Mouse (Mus musculus): ENCODE data around the gene Foxp3. TPM values are rescaled to one million over a fixed set of nuclear protein-coding genes. Genes with fewer than 3 reads are reported as not detected.

Foxp3 gene
- total RNA-seq (2014; rRNA removed) (not detected in 2 replicates), polyA plus RNA-seq (2012; rRNA removed) (0.07 TPM in 1 of 2 replicates, not detected in the other)

GRCm38 (mm10) chrX:7573176-7574086, at the start of gene Foxp3:
TSS of gene Foxp3 (plus strand) at chrX:7573644.
- H3K4me3 ChIP-seq (ENCODE audit: insufficient read depth, low read depth, low read length): peak within 1 kb of the TSS; percentile 68

GRCm38 (mm10) chrX:7524961-7525360, 48.5 kb upstream of the Foxp3 start:
- no peaks in the 10 kb centered on the region for H3K27me3 ChIP-seq (ENCODE audit: control insufficient read depth, insufficient read depth, low read length)
- no peaks in the 10 kb centered on the region for H3K36me3 ChIP-seq (ENCODE audit: control insufficient read depth, insufficient read depth, low read length)
- no peaks in the 10 kb centered on the region for H3K4me1 ChIP-seq (ENCODE audit: control insufficient read depth, insufficient read depth, low read length)
- no peak overlapping the region for H3K9ac ChIP-seq (ENCODE audit: low read depth, low read length)
- H3K79me2 ChIP-seq (ENCODE audit: control insufficient read depth, insufficient read depth, low read length): no peaks in the 10 kb centered on the region
- WGBS: 77% methylated on average over 3 of the region's 3 CpGs
- H3K4me3 ChIP-seq (ENCODE audit: insufficient read depth, low read depth, low read length): no peak overlapping the region
- no peak overlapping the region for H3K27ac ChIP-seq (replicated peaks; ENCODE audit: insufficient read depth, low read depth, low read length)
- DNase-seq (ENCODE audit: extremely low read depth, low read depth, low spot score): no peak
- TF ChIP-seq POLR2A (IDR thresholded peaks at IDR 0.05; ENCODE audit: extremely low read depth, insufficient read depth, low read length) (no peak), CTCF (IDR thresholded peaks at IDR 0.05; ENCODE audit: low read depth, low read length) (no peak)

More at GRCm38 (mm10) chrX:7573176-7574086, at the start of gene Foxp3:
- no peak for TF ChIP-seq CTCF (IDR thresholded peaks at IDR 0.05; ENCODE audit: low read depth, low read length)
- TF ChIP-seq POLR2A (IDR thresholded peaks at IDR 0.05; ENCODE audit: extremely low read depth, insufficient read depth, low read length): no peak
- H3K79me2 ChIP-seq (ENCODE audit: control insufficient read depth, insufficient read depth, low read length): no peaks in the 10 kb centered on the region
- 11% methylated on average over 38 of the region's 72 CpGs for WGBS
- DNase-seq (ENCODE audit: extremely low read depth, low read depth, low spot score): no peak
- H3K9ac ChIP-seq (ENCODE audit: low read depth, low read length): peak within 1 kb of the TSS; percentile 83
- peak within 1 kb of the TSS; percentile 72 for H3K27ac ChIP-seq (replicated peaks; ENCODE audit: insufficient read depth, low read depth, low read length)
- H3K27me3 ChIP-seq (ENCODE audit: control insufficient read depth, insufficient read depth, low read length): no peaks in the 10 kb centered on the region
- no peaks in the 10 kb centered on the region for H3K36me3 ChIP-seq (ENCODE audit: control insufficient read depth, insufficient read depth, low read length)
- peaks cover 11% of the 10 kb centered on the region for H3K4me1 ChIP-seq (ENCODE audit: control insufficient read depth, insufficient read depth, low read length)

DNA sequence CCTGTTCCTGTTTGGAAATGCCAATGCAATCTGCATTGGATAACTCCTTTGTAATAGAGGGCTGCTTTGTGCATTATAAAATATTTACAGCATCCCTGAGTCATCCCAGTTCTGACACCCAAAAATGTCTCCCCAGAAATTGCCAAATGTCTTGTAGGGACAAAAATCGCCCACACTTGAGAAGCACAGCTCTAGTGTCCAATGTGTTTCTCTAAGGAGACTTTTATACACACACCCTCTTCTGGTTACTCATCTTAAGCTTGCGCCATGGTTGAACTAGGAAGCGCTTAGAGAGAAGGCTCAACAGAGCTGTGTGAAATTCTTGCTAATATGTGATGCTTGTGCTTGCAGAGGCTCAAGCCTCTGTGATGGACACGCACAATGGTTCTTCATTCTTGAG, 20.0 kb upstream of the Foxp3 start:
- H3K79me2 ChIP-seq (ENCODE audit: control insufficient read depth, insufficient read depth, low read length): no peaks in the 10 kb centered on the region
- no peak overlapping the region for H3K4me3 ChIP-seq (ENCODE audit: insufficient read depth, low read depth, low read length)
- no peaks in the 10 kb centered on the region for H3K4me1 ChIP-seq (ENCODE audit: control insufficient read depth, insufficient read depth, low read length)
- H3K36me3 ChIP-seq (ENCODE audit: control insufficient read depth, insufficient read depth, low read length): no peaks in the 10 kb centered on the region
- WGBS: 98% methylated on average over 4 of the region's 4 CpGs
- H3K27me3 ChIP-seq (ENCODE audit: control insufficient read depth, insufficient read depth, low read length): no peaks in the 10 kb centered on the region
- TF ChIP-seq POLR2A (IDR thresholded peaks at IDR 0.05; ENCODE audit: extremely low read depth, insufficient read depth, low read length): no peak
- no peak for TF ChIP-seq CTCF (IDR thresholded peaks at IDR 0.05; ENCODE audit: low read depth, low read length)
- H3K27ac ChIP-seq (replicated peaks; ENCODE audit: insufficient read depth, low read depth, low read length): no peak overlapping the region
- no peak for DNase-seq (ENCODE audit: extremely low read depth, low read depth, low spot score)
- no peak overlapping the region for H3K9ac ChIP-seq (ENCODE audit: low read depth, low read length)

GRCm38 (mm10) chrX:7563076-7563475, 10.4 kb upstream of the Foxp3 start:
- no peak overlapping the region for H3K9ac ChIP-seq (ENCODE audit: low read depth, low read length)
- no peaks in the 10 kb centered on the region for H3K79me2 ChIP-seq (ENCODE audit: control insufficient read depth, insufficient read depth, low read length)
- no peaks in the 10 kb centered on the region for H3K36me3 ChIP-seq (ENCODE audit: control insufficient read depth, insufficient read depth, low read length)
- TF ChIP-seq CTCF (IDR thresholded peaks at IDR 0.05; ENCODE audit: low read depth, low read length) (no peak), POLR2A (IDR thresholded peaks at IDR 0.05; ENCODE audit: extremely low read depth, insufficient read depth, low read length) (no peak)
- H3K27ac ChIP-seq (replicated peaks; ENCODE audit: insufficient read depth, low read depth, low read length): no peak overlapping the region
- DNase-seq (ENCODE audit: extremely low read depth, low read depth, low spot score): no peak
- H3K4me3 ChIP-seq (ENCODE audit: insufficient read depth, low read depth, low read length): no peak overlapping the region
- WGBS: 63% methylated on average over 2 of the region's 2 CpGs
- no peaks in the 10 kb centered on the region for H3K4me1 ChIP-seq (ENCODE audit: control insufficient read depth, insufficient read depth, low read length)
- no peaks in the 10 kb centered on the region for H3K27me3 ChIP-seq (ENCODE audit: control insufficient read depth, insufficient read depth, low read length)

DNA sequence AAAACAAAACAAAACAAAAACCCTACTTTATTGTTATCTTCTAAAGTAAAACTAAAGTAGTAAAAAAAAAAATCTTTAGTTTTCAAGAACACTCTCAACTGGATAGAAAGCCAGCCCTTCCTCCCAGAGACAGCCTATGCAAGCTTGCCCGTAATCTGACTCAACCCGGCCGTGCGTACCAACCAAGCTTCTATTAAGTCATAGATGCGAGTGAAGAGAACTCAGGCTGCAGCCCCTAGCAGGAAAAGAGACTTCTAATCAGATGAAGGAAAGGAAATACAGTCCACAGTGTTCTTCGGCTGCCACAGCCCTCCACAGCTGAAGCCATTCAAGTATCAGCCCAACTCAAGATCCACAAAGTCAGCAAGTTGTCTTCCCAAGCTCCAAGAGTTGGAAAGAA, 7.1 kb upstream of the Foxp3 start:
- H3K27ac ChIP-seq (replicated peaks; ENCODE audit: insufficient read depth, low read depth, low read length): no peak overlapping the region
- 92% methylated on average over 6 of the region's 6 CpGs for WGBS
- H3K79me2 ChIP-seq (ENCODE audit: control insufficient read depth, insufficient read depth, low read length): no peaks in the 10 kb centered on the region
- no peak overlapping the region for H3K9ac ChIP-seq (ENCODE audit: low read depth, low read length)
- DNase-seq (ENCODE audit: extremely low read depth, low read depth, low spot score): no peak
- H3K36me3 ChIP-seq (ENCODE audit: control insufficient read depth, insufficient read depth, low read length): no peaks in the 10 kb centered on the region
- no peaks in the 10 kb centered on the region for H3K27me3 ChIP-seq (ENCODE audit: control insufficient read depth, insufficient read depth, low read length)
- no peak overlapping the region for H3K4me3 ChIP-seq (ENCODE audit: insufficient read depth, low read depth, low read length)
- no peaks in the 10 kb centered on the region for H3K4me1 ChIP-seq (ENCODE audit: control insufficient read depth, insufficient read depth, low read length)
- TF ChIP-seq CTCF (IDR thresholded peaks at IDR 0.05; ENCODE audit: low read depth, low read length) (no peak), POLR2A (IDR thresholded peaks at IDR 0.05; ENCODE audit: extremely low read depth, insufficient read depth, low read length) (no peak)

GRCm38 (mm10) chrX:7567491-7567890, 6.0 kb upstream of the Foxp3 start:
- WGBS: 76% methylated on average over 8 of the region's 9 CpGs
- no peak overlapping the region for H3K4me3 ChIP-seq (ENCODE audit: insufficient read depth, low read depth, low read length)

More at GRCm38 (mm10) chrX:7567491-7567890, 6.0 kb upstream of the Foxp3 start:
- no peak overlapping the region for H3K9ac ChIP-seq (ENCODE audit: low read depth, low read length)
- no peak overlapping the region for H3K27ac ChIP-seq (replicated peaks; ENCODE audit: insufficient read depth, low read depth, low read length)
- DNase-seq (ENCODE audit: extremely low read depth, low read depth, low spot score): no peak
- H3K4me1 ChIP-seq (ENCODE audit: control insufficient read depth, insufficient read depth, low read length): peaks cover 3% of the 10 kb centered on the region; the same call in 1 of the 2 replicates
- no peaks in the 10 kb centered on the region for H3K27me3 ChIP-seq (ENCODE audit: control insufficient read depth, insufficient read depth, low read length)
- TF ChIP-seq CTCF (IDR thresholded peaks at IDR 0.05; ENCODE audit: low read depth, low read length): no peak
- TF ChIP-seq POLR2A (IDR thresholded peaks at IDR 0.05; ENCODE audit: extremely low read depth, insufficient read depth, low read length): no peak
- no peaks in the 10 kb centered on the region for H3K79me2 ChIP-seq (ENCODE audit: control insufficient read depth, insufficient read depth, low read length)
- no peaks in the 10 kb centered on the region for H3K36me3 ChIP-seq (ENCODE audit: control insufficient read depth, insufficient read depth, low read length)
